Mouse (Mus musculus) forebrain, embryonic 16.5 days (tissue): ENCODE data around the gene Dnah2. TPM values are rescaled to one million over a fixed set of nuclear protein-coding genes. Genes with fewer than 3 reads are reported as not detected.

Source experiments
- ATAC-seq: fragments of 200-750 bp; cut with Nextera tagmentation; 2 replicates; pipeline ENCODE4 v1.8.0; 2017; ENCODE audit warnings: mild to moderate bottlenecking, moderate library complexity
- H3K27ac ChIP-seq: fragments of 300-500 bp; sonication (generic); 2 replicates; pipeline ENCODE4 v1.5.1; 2014; ENCODE audit warnings: low read length, control low read depth
- H3K27me3 ChIP-seq: fragments of 300-500 bp; sonication (generic); replicated peaks from 2 replicates; pipeline ENCODE4 v1.6.1; 2014; ENCODE audit warnings: low read length; ENCODE audit not compliant: control insufficient read depth, insufficient read depth
- H3K36me3 ChIP-seq: fragments of 300-500 bp; sonication (generic); 2 replicates; pipeline ENCODE4 v1.6.1; 2014; ENCODE audit not compliant: control insufficient read depth, insufficient read depth
- H3K4me1 ChIP-seq: fragments of 300-500 bp; sonication (generic); replicated peaks from 2 replicates; pipeline ENCODE4 v1.6.1; 2014; ENCODE audit warnings: low read length; ENCODE audit not compliant: control insufficient read depth, insufficient read depth
- H3K4me2 ChIP-seq: fragments of 300-500 bp; sonication (generic); 2 replicates; pipeline ENCODE4 v1.6.1; 2014; ENCODE audit warnings: mild to moderate bottlenecking, low read length, control low read depth
- H3K4me3 ChIP-seq: fragments of 300-500 bp; sonication (generic); replicated peaks from 2 replicates; pipeline ENCODE4 v1.5.1; 2014; ENCODE audit warnings: mild to moderate bottlenecking, low read length, control low read depth
- H3K9ac ChIP-seq: fragments of 300-500 bp; sonication (generic); replicated peaks from 2 replicates; pipeline ENCODE4 v1.6.1; 2014; ENCODE audit warnings: low read depth, low read length, control low read depth
- H3K9me3 ChIP-seq: fragments of 300-500 bp; sonication (generic); 2 replicates; pipeline ENCODE4 v1.6.1; 2016; ENCODE audit warnings: low read length; ENCODE audit not compliant: control insufficient read depth
- WGBS: fragments of 180-500 bp; shearing (Covaris S2); extraction: QIAGEN DNeasy Blood & Tissue Kit; methylation state at CpG from one replicate; pipeline ENCODE4 v1.1.7; 2014; 5-methylcytosine and 5-hydroxymethylcytosine counted together
- polyA plus RNA-seq: library from polyadenylated mRNA; unstranded; fragments of >200 nt; fragmentation: Nextera tagmentation; extraction: Ambion mirVana; gene quantifications from 2 replicates; pipeline ENCODE4 v1.2.1, GENCODE M21; 2015

Gene Dnah2
- polyA plus RNA-seq, 1 experiment from 2014 or later, result 3.7 TPM

DNA sequence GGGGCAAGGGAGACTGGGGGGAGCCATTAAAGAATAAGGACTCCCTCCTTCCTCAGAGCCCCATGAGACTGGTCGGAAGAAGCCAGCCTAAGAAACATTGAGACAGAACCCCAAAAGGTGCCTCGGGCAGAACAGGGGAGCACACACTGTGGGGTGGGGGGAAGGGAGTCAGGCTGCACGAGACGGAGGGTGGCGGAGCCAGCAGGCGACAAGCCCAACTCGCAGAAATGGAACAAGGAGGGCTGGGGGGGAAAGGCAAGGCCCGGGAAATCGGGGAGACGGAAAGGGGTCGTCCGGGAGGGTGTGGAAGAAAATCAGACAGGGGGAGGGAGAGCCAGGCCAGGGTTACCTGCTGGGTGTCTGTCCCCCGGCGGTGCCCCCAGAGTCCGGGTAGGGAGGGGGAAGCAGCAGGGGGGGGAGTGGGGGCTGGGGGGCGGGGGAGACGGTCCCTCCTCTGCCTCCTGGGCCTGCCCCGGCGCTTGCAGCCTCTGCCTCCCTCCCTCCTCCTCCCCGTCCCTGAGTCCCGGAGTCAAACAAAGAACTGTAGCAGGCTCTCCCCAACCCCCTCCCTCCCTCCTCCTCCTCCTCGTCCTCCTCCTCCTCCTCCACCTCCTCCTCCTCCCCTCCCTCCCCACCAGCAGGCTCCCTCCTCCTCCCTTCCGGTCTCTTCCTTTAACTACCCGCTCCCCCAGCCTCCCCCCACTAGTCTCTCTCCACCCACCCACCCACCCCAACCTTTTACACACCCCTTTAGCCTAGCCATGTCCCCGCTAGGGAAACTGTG lies 133.1 kb downstream of the Dnah2 start:
- H3K4me3 ChIP-seq, result peak overlapping the region; percentile 75
- under 1% methylated on average over 14 of the region's 25 CpGs for WGBS
- H3K9me3 ChIP-seq, result no peaks in the 10 kb centered on the region
- H3K9ac ChIP-seq, result peak overlapping the region; percentile 97
- peak overlapping the region; percentile 99 for H3K27ac ChIP-seq
- H3K27me3 ChIP-seq, result no peaks in the 10 kb centered on the region; the same call in 1 of the 2 replicates
- H3K4me2 ChIP-seq, result peak overlapping the region; percentile 96
- H3K36me3 ChIP-seq, result no peaks in the 10 kb centered on the region
- ATAC-seq, result no peak
- H3K4me1 ChIP-seq, result peaks cover 69% of the 10 kb centered on the region

DNA sequence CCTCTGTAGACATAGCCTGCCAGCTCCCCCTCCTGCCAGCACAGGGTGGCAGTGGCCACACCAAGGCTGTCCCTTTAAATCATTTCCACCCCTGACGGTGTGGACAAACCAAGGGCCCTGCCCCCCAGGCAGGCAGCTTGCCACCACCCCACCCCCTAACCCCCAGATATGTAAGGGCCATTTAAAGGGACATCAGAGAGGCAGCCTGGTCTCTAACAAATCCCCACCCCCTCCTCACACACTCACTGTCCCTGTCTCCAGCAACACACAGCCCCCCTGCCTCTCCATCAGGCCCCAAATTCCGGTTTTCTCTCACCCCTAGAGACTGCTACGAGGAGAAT lies 133.6 kb downstream of the Dnah2 start:
- no peaks in the 10 kb centered on the region for H3K36me3 ChIP-seq
- no peaks in the 10 kb centered on the region for H3K9me3 ChIP-seq
- H3K4me2 ChIP-seq, result peak overlapping the region; percentile 96
- H3K4me1 ChIP-seq, result peaks cover 66% of the 10 kb centered on the region
- ATAC-seq, result peak; percentile 7; the same call in 1 of the 2 replicates
- H3K27me3 ChIP-seq, result no peaks in the 10 kb centered on the region
- peak overlapping the region; percentile 97 for H3K9ac ChIP-seq
- 2% methylated on average over 3 of the region's 3 CpGs for WGBS
- peak overlapping the region; percentile 75 for H3K4me3 ChIP-seq
- peak overlapping the region; percentile 99 for H3K27ac ChIP-seq

DNA sequence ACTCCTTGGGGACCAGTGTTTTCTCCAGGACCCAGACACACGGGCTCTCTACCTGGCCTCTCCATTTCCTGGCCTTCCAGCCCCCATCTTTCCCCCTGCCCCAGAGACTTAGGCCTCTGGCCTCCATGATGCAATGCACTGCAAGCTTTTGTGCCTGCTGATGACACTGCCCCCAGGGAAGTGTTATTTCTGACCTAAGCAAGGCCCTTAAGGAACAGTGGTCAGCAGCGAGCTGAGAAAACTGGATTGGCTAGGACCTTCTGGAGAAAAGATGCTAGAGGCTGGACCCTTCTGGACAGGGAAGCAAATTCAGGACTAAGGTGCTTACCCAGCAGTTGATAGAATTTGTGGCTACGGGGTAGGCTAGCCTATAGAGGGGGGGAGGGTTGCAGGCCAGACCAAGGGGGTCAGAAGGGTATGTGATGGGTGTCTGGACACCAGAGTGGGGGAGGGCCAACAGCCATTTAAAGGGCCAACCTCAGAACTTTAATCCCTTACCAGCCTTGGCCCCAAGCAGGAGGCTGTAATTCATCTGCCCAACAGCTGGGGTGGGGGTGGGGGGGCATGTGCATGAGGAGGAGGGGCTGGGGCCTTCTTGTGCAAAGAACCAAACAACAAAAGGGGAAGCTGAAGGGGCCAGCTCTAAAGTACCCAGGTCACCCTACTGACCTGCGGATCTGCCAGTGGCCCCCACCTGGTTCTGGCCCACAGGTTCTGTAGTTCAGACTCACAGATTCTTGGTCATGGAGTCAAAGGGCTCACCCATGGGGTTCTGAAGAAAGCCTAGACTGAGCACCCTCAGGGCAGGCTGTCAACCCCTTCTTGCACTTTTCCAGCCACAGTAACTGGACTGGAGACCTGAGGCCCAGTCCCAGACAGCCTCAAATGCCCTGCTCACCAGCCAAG lies 134.2 kb downstream of the Dnah2 start:
- Histone ChIP-seq H3K4me3 (peak overlapping the region; percentile 75), H3K9me3 (no peaks in the 10 kb centered on the region), H3K27ac (peak overlapping the region; percentile 99), H3K9ac (peak overlapping the region; percentile 97), H3K4me1 (peaks cover 60% of the 10 kb centered on the region), H3K36me3 (no peaks in the 10 kb centered on the region), H3K27me3 (no peaks in the 10 kb centered on the region), H3K4me2 (peak overlapping the region; percentile 96)
- no peak for ATAC-seq
- 14% methylated on average over 4 of the region's 4 CpGs for WGBS

DNA sequence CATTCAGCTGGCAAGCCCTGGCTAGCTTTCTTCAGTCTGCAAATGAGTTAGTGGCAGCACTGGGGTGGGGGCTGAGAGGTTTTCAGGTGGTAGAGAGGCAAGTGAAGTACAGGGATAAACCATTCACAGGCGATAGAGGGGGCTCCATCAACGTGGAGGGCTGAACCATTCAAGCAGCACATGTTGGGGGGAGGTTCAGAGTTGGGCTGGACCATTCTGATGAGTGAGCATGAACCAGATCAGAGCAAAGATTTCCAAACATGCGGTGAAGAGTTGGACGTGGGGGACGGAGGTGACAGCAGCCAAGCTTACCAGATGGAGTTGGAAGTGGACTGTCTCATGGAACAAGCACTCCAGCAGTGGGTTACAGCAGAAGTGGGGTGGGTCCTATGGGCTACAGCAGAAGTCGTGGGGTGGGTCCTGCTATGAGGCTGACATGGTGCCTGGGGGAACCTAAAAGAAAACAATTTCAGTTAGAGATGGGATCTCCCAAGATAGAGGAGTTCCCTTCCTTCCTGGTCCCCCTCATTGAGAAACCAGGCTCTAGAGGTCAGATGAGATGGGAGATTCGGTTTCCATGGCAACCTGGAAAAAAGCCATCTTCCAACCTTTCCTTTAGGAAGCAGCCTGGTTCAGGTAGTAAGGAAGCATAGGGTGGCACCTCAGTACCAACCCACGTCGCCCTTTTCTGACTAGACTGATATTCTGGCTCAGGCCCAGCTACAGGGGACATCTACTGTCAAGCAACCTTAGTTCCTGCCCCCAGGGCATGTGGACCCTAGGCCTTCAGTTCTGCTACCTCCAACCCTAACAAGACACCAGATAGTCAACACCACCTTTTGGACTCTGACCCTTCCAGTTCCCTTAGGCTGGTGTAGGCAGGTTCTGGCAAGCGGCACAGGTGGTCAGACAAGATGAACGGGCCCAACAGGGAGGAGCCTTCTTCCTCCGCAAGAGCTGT lies 135.4 kb downstream of the Dnah2 start, which contains the start of gene Kdm6b:
Gene Kdm6b (minus strand): TSS at position 455 of the 961 bp plus-strand sequence.
- H3K27me3 ChIP-seq, result no peaks in the 10 kb centered on the region
- H3K36me3 ChIP-seq, result no peaks in the 10 kb centered on the region
- peak within 1 kb of the TSS; percentile 97 for H3K9ac ChIP-seq
- H3K27ac ChIP-seq, result peak within 1 kb of the TSS; percentile 99
- H3K4me2 ChIP-seq, result peak within 1 kb of the TSS; percentile 96
- H3K9me3 ChIP-seq, result no peaks in the 10 kb centered on the region
- WGBS, result 26% methylated on average over 12 of the region's 12 CpGs
- peak within 1 kb of the TSS; percentile 75 for H3K4me3 ChIP-seq
- H3K4me1 ChIP-seq, result peaks cover 61% of the 10 kb centered on the region
- no peak for ATAC-seq

DNA sequence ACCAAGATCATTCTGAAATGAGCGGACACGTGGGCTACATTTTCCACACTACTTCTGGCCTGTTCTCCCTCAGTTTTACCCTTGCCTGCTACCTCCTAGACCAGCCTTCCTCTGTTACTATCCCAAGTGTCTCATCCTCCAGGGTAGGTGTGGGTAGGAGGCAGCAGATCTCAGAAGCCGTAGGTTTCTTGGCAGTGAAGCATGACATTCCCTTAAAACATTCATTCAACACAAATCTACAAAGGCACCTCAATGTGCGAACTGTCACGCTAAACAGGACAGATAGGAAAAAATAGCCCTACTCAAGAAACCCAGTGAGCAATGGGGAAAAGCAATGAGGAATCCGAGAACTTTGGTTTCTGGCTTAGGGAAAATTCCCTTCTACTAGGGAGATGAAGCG lies 136.4 kb downstream of the Dnah2 start:
- no peaks in the 10 kb centered on the region for H3K27me3 ChIP-seq
- WGBS, result 61% methylated on average over 7 of the region's 7 CpGs
- H3K4me3 ChIP-seq, result peak overlapping the region; percentile 86
- H3K27ac ChIP-seq, result peak overlapping the region; percentile 99
- peaks cover 3% of the 10 kb centered on the region; the same call in 1 of the 2 replicates for H3K36me3 ChIP-seq
- peak overlapping the region; percentile 96 for H3K4me2 ChIP-seq
- peaks cover 67% of the 10 kb centered on the region for H3K4me1 ChIP-seq
- no peaks in the 10 kb centered on the region for H3K9me3 ChIP-seq
- no peak for ATAC-seq
- peak overlapping the region; percentile 89; the same call in 1 of the 2 replicates for H3K9ac ChIP-seq

DNA sequence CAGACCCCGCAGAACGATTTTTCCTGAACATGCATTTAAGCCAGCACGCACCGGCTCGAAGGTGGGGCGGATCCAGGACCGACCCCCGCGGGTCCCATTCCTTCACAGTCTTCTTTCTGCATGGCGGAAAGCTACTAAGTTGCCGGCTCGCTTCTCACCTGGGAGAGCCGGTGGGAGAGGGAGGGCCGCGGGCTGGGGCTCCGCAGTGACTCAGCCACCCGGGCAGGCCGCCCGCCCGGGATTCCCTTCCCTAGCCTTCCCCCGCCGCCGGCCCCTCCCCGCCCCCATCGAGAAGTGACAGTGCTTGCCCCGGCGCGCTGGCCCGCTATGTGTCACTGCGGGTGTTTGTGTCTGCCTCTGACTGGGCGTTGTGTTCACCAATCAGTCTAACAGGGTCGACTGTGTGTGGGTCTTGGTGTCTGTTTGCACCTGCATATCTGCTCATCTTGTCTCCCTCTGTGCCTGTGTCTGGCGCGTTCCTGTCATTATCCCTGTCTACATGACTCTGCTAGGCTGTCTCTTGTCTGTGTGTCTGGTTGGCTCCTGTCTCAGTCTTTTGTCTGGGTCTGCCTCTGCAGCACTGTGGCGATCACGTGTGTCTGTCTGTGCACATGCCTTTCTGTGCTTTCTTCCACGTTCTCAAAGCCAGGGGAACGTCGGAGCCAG lies 137.2 kb downstream of the Dnah2 start:
- Histone ChIP-seq H3K9ac (peak overlapping the region; percentile 89), H3K27ac (peak overlapping the region; percentile 91), H3K9me3 (no peaks in the 10 kb centered on the region), H3K36me3 (peaks cover 11% of the 10 kb centered on the region), H3K4me3 (peak overlapping the region; percentile 86), H3K27me3 (no peaks in the 10 kb centered on the region), H3K4me1 (peaks cover 58% of the 10 kb centered on the region), H3K4me2 (peak overlapping the region; percentile 96)
- ATAC-seq, result no peak
- WGBS, result under 1% methylated on average over 38 of the region's 39 CpGs

DNA sequence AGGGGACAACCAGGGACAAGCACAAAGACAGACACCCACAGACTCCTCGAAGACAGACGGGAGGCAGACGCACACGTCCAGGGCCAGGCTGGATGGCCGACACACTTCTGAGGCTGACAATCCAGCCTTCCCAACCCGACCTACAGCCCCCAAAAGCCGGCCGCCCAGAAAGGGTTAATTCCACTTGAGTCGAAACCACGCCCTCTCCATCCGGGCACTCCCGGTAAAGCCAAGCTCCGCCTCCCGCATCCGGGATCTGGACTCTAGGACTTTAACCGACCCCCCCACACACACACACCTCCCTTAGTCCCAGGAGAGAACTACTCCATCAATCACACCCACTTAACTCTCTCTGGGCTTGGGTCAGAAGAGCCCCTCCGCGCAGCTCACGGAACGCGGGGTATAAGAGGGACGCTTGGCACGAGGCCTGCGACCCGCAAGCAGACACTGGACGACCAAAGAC lies 137.8 kb downstream of the Dnah2 start:
- Histone ChIP-seq H3K9me3 (no peaks in the 10 kb centered on the region), H3K27ac (peak overlapping the region; percentile 91), H3K9ac (peak overlapping the region; percentile 89), H3K4me3 (peak overlapping the region; percentile 86), H3K4me1 (peaks cover 56% of the 10 kb centered on the region), H3K4me2 (peak overlapping the region; percentile 96), H3K27me3 (no peaks in the 10 kb centered on the region), H3K36me3 (peaks cover 17% of the 10 kb centered on the region)
- WGBS, result 0% methylated on average over 26 of the region's 26 CpGs
- ATAC-seq, result peak; percentile 18
